16 mouse cellular contexts compared by ENCODE assay signal in the genomic region with DNA sequence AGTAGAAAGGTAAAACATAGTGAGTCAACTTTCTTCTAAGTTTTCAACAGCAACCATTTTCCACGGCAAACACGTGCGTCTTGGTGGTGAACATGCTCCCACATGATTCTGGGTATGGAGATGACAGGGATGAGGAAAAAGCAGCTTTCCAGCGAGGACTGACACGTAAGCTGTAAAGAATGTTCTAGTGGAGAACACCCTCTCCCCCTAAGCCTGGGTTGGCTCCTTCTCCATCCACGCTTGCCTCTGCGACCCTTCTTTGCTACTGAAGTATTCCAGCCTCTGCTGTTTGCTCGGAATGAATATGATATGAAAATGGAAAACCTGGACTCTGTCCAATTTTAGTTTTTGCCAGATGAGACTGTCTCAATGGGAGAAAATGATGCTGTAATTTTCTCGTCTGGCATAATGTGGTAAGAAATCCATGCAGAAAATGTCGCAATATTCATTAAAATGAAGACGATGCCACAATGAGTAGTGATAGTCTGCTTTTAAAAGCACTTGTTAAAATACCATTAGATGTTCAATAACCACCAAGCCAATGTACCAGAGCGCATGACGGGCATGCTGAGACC.
DNase-seq lines count a peak whose midpoint lies in the region; ATAC-seq and TF ChIP-seq lines count a peak whose summit lies in the region.
"Had no signal": no experiment of that assay in that cellular context is flagged by ENCODE, and none has a peak within 500 bp of the region (broad histone marks: within the 10 kb centered on the region; RNA-seq: fewer than 3 reads in every experiment).

No protein-coding gene starts in this region.

- no peaks in the 10 kb centered on the region for H3K36me3 ChIP-seq in embryonic facial prominence, embryonic 14.5 days (ENCODE audit: control insufficient read depth, insufficient read depth, low read length)
- H3K36me3 ChIP-seq in embryonic facial prominence, embryonic 10.5 days (replicated peaks), result no peaks in the 10 kb centered on the region
- H3K36me3 ChIP-seq in heart, adult 2 months (ENCODE audit: control insufficient read depth, insufficient read depth, low read length), result peaks cover 3% of the 10 kb centered on the region
- H3K36me3 ChIP-seq in heart, embryonic 10.5 days, result peaks cover 24% of the 10 kb centered on the region
- H3K36me3 ChIP-seq in limb, embryonic 10.5 days, result no peaks in the 10 kb centered on the region
- H3K36me3 ChIP-seq: embryonic facial prominence, embryonic 13.5 days; liver, embryonic 12.5 days; midbrain, embryonic 13.5 days had no signal

- TF ChIP-seq CTCF in heart, adult 2 months (IDR thresholded peaks at IDR 0.05), result no peak

- ATAC-seq in embryonic facial prominence, embryonic 14.5 days (ENCODE audit: low read depth), result 0 out of 2 replicates have a peak, but pooled peaks have one; percentile 30
- ATAC-seq: liver, embryonic 12.5 days; midbrain, embryonic 13.5 days; Patski had no signal

- TF ChIP-seq EP300 in heart, adult 2 months (IDR thresholded peaks at IDR 0.05; ENCODE audit: insufficient read depth, low read depth, low read length), result no peak

- TF ChIP-seq POLR2A in heart, adult 2 months (IDR thresholded peaks at IDR 0.05; ENCODE audit: insufficient read depth, low read depth, low read length), result no peak

- intact Hi-C loops in heart, adult 2 months (cut with DNase I), result no loop called here

- H3K4me2 ChIP-seq in embryonic facial prominence, embryonic 14.5 days (ENCODE audit: low read depth, low read length), result no peak overlapping the region
- H3K4me2 ChIP-seq: embryonic facial prominence, embryonic 13.5 days; liver, embryonic 12.5 days; midbrain, embryonic 13.5 days had no signal

- H3K4me1 ChIP-seq in embryonic facial prominence, embryonic 14.5 days (ENCODE audit: control insufficient read depth, insufficient read depth, low read length), result no peaks in the 10 kb centered on the region
- H3K4me1 ChIP-seq in embryonic facial prominence, embryonic 10.5 days, result no peaks in the 10 kb centered on the region
- H3K4me1 ChIP-seq in heart, adult 2 months (ENCODE audit: control insufficient read depth, insufficient read depth, low read length), result no peaks in the 10 kb centered on the region; the same call in 1 of the 2 replicates
- no peaks in the 10 kb centered on the region for H3K4me1 ChIP-seq in heart, embryonic 10.5 days
- no peaks in the 10 kb centered on the region for H3K4me1 ChIP-seq in limb, embryonic 10.5 days
- H3K4me1 ChIP-seq: embryonic facial prominence, embryonic 13.5 days; liver, embryonic 12.5 days had no signal

- H3K9me3 ChIP-seq in embryonic facial prominence, embryonic 14.5 days (ENCODE audit: control insufficient read depth, low read length), result no peaks in the 10 kb centered on the region
- no peaks in the 10 kb centered on the region for H3K9me3 ChIP-seq in embryonic facial prominence, embryonic 10.5 days
- H3K9me3 ChIP-seq in heart, embryonic 10.5 days, result no peaks in the 10 kb centered on the region
- no peaks in the 10 kb centered on the region for H3K9me3 ChIP-seq in limb, embryonic 10.5 days (replicated peaks)
- H3K9me3 ChIP-seq: embryonic facial prominence, embryonic 13.5 days; liver, embryonic 12.5 days; midbrain, embryonic 13.5 days had no signal

- DNase-seq in embryonic facial prominence, embryonic 14.5 days (ENCODE audit: low spot score), result peak; percentile 42
- DNase-seq in embryonic facial prominence, embryonic 10.5 days (ENCODE audit: low spot score), result no peak
- peak; percentile 25 to 28 for DNase-seq in heart, adult 2 months
- no peak for DNase-seq in heart, embryonic 10.5 days (ENCODE audit: low spot score)
- peak; percentile 12 for DNase-seq in urinary bladder, postnatal 14 days (ENCODE audit: low spot score)
- DNase-seq in urinary bladder, postnatal 10 days (ENCODE audit: low spot score), result no peak
- DNase-seq in limb, embryonic 10.5 days (ENCODE audit: low spot score), result no peak
- DNase-seq in gastrocnemius, adult 18-20 months (ENCODE audit: low spot score), result no peak
- DNase-seq: adrenal gland, adult 8-10 months; cerebellum, adult 11 months; kidney, adult 11 months; lung, adult 2 months had no signal

- no peak overlapping the region for H3K4me3 ChIP-seq in embryonic facial prominence, embryonic 14.5 days (ENCODE audit: low read depth, low read length)
- H3K4me3 ChIP-seq in embryonic facial prominence, embryonic 10.5 days, result no peak overlapping the region
- H3K4me3 ChIP-seq in heart, adult 2 months, result no peak overlapping the region
- H3K4me3 ChIP-seq in heart, embryonic 10.5 days, result no peak overlapping the region
- H3K4me3 ChIP-seq in limb, embryonic 10.5 days, result no peak overlapping the region
- H3K4me3 ChIP-seq: embryonic facial prominence, embryonic 13.5 days; liver, embryonic 12.5 days; midbrain, embryonic 13.5 days had no signal

- no peak overlapping the region for H3K9ac ChIP-seq in embryonic facial prominence, embryonic 14.5 days (ENCODE audit: low read depth, low read length)
- no peak overlapping the region for H3K9ac ChIP-seq in heart, adult 2 months (ENCODE audit: low read depth, low read length)
- H3K9ac ChIP-seq: embryonic facial prominence, embryonic 13.5 days; liver, embryonic 12.5 days; midbrain, embryonic 13.5 days had no signal

- H3K27me3 ChIP-seq in embryonic facial prominence, embryonic 14.5 days (replicated peaks; ENCODE audit: control insufficient read depth, insufficient read depth, low read length), result no peaks in the 10 kb centered on the region
- H3K27me3 ChIP-seq in embryonic facial prominence, embryonic 10.5 days (replicated peaks; ENCODE audit: low read depth, poor library complexity, severe bottlenecking), result no peaks in the 10 kb centered on the region
- no peaks in the 10 kb centered on the region for H3K27me3 ChIP-seq in heart, adult 2 months (ENCODE audit: control insufficient read depth, insufficient read depth, low read length)
- no peaks in the 10 kb centered on the region for H3K27me3 ChIP-seq in heart, embryonic 10.5 days (ENCODE audit: insufficient read depth, poor library complexity, severe bottlenecking)
- no peaks in the 10 kb centered on the region for H3K27me3 ChIP-seq in limb, embryonic 10.5 days (ENCODE audit: low read depth, poor library complexity, severe bottlenecking)
- H3K27me3 ChIP-seq: embryonic facial prominence, embryonic 13.5 days; liver, embryonic 12.5 days; midbrain, embryonic 13.5 days; Patski had no signal

- H3K27ac ChIP-seq in embryonic facial prominence, embryonic 14.5 days (replicated peaks; ENCODE audit: low read depth, low read length), result no peak overlapping the region
- no peak overlapping the region for H3K27ac ChIP-seq in embryonic facial prominence, embryonic 10.5 days (replicated peaks)
- no peak overlapping the region for H3K27ac ChIP-seq in heart, adult 2 months
- H3K27ac ChIP-seq in heart, embryonic 10.5 days, result no peak overlapping the region
- H3K27ac ChIP-seq in limb, embryonic 10.5 days, result no peak overlapping the region
- H3K27ac ChIP-seq: embryonic facial prominence, embryonic 13.5 days; liver, embryonic 12.5 days; midbrain, embryonic 13.5 days had no signal

- WGBS in embryonic facial prominence, embryonic 14.5 days, result 80% methylated on average over 13 of the region's 13 CpGs
- WGBS in embryonic facial prominence, embryonic 10.5 days, result 94% methylated on average over 13 of the region's 13 CpGs
- WGBS in heart, adult 2 months, result 81% methylated on average over 13 of the region's 13 CpGs
- 89% methylated on average over 13 of the region's 13 CpGs for WGBS in heart, embryonic 10.5 days
- 92% methylated on average over 13 of the region's 13 CpGs for WGBS in limb, embryonic 10.5 days

- no peaks in the 10 kb centered on the region for H3K79me2 ChIP-seq in heart, adult 2 months (replicated peaks; ENCODE audit: control insufficient read depth, insufficient read depth, low read length)

Comparison
In these comparisons a context has a peak if more than half of its experiments do, and no peak if none do; other contexts are left out.
1. DNase-seq: peak in embryonic facial prominence, embryonic 14.5 days (single experiment), heart, adult 2 months (2 of 2) and urinary bladder, postnatal 14 days (single experiment); none in embryonic facial prominence, embryonic 10.5 days (single experiment), heart, embryonic 10.5 days (single experiment), urinary bladder, postnatal 10 days (single experiment), limb, embryonic 10.5 days (single experiment) and gastrocnemius, adult 18-20 months (single experiment).